Mouse (Mus musculus) intestine, postnatal 0 days (tissue): ENCODE data around the gene Ryr2. TPM values are rescaled to one million over a fixed set of nuclear protein-coding genes. Genes with fewer than 3 reads are reported as not detected.
"Not testable (repeated sequence)": the region's sequence is repeated elsewhere in the genome, so short reads cannot be mapped to it uniquely, and the experiment has no call there.

Experiments used
- ATAC-seq: fragments of 200-750 bp; cut with Nextera tagmentation; 2 replicates; pipeline ENCODE4 v1.8.0; 2017; ENCODE audit warnings: mild to moderate bottlenecking, moderate TSS enrichment, moderate library complexity
- H3K27ac ChIP-seq: fragments of 300-500 bp; sonication (generic); 2 replicates; pipeline ENCODE4 v1.5.1; 2014; ENCODE audit warnings: mild to moderate bottlenecking, low read depth, low read length, moderate library complexity
- H3K27me3 ChIP-seq: fragments of 300-500 bp; sonication (generic); replicated peaks from 2 replicates; pipeline ENCODE4 v1.6.1; 2014; ENCODE audit warnings: low read length, mixed read lengths; ENCODE audit not compliant: control insufficient read depth, insufficient read depth
- H3K36me3 ChIP-seq: fragments of 300-500 bp; sonication (generic); 2 replicates; pipeline ENCODE4 v1.6.1; 2014; ENCODE audit warnings: mild to moderate bottlenecking, moderate library complexity; ENCODE audit not compliant: control insufficient read depth, insufficient read depth
- H3K4me1 ChIP-seq: fragments of 300-500 bp; sonication (generic); replicated peaks from 2 replicates; pipeline ENCODE4 v1.6.1; 2014; ENCODE audit warnings: antibody characterized with exemption, low read length, mixed read lengths; ENCODE audit not compliant: control insufficient read depth, insufficient read depth
- H3K4me2 ChIP-seq: fragments of 300-500 bp; sonication (generic); replicated peaks from 2 replicates; pipeline ENCODE4 v1.6.1; 2014; ENCODE audit warnings: low read depth, mild to moderate bottlenecking, moderate library complexity
- H3K4me3 ChIP-seq: fragments of 300-500 bp; sonication (generic); 2 replicates; pipeline ENCODE4 v1.5.1; 2014; ENCODE audit warnings: low read depth, low read length
- H3K9ac ChIP-seq: fragments of 300-500 bp; sonication (generic); 2 replicates; pipeline ENCODE4 v1.6.1; 2014; ENCODE audit warnings: mild to moderate bottlenecking, low read depth, low read length
- H3K9me3 ChIP-seq: fragments of 300-500 bp; sonication (generic); 2 replicates; pipeline ENCODE4 v1.6.1; 2016; ENCODE audit warnings: mixed run types; ENCODE audit not compliant: control insufficient read depth
- CTCF ChIP-seq: sonication (generic); IDR thresholded peaks from 2 replicates; pipeline ENCODE4 v1.5.1; 2016; ENCODE audit warnings: low read depth, mild to moderate bottlenecking, control low read depth, antibody characterized with exemption, moderate library complexity
- WGBS: fragments of 180-500 bp; shearing (Covaris S2); extraction: QIAGEN DNeasy Blood & Tissue Kit; methylation state at CpG from one replicate; pipeline ENCODE4 v1.1.7; 2014; 5-methylcytosine and 5-hydroxymethylcytosine counted together
- polyA plus RNA-seq: library from polyadenylated mRNA; unstranded; fragments of >200 nt; fragmentation: Nextera tagmentation; extraction: Ambion mirVana; gene quantifications from 2 replicates; pipeline ENCODE4 v1.2.1, GENCODE M21; 2015

The Ryr2 gene
- polyA plus RNA-seq, 1 experiment from 2014 or later: 0.74 TPM

DNA sequence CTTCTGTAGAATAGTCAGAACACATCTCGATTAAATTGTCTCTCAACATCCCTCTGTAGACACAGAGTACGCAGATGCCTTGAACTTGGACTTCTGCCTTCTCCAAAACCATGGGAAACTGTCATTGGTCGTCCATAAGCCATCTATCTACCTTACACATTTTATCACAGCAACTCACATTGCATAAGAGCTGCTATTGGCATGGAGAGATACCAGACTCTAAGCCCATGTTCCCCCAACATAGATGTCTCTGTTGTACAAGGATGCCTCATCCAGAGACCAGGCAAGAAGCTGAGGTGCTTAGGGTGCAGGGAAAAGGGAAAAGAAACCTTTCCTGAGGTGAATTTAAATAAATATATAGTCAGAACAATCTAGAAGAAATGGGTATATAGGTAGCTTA lies 288.0 kb downstream of the Ryr2 start:
- no peak overlapping the region for H3K4me2 ChIP-seq
- 73% methylated on average over 3 of the region's 3 CpGs for WGBS
- H3K4me1 ChIP-seq: no peaks in the 10 kb centered on the region
- H3K9ac ChIP-seq: no peak overlapping the region
- H3K27me3 ChIP-seq: no peaks in the 10 kb centered on the region
- TF ChIP-seq CTCF: no peak
- no peak overlapping the region for H3K27ac ChIP-seq
- H3K36me3 ChIP-seq: no peaks in the 10 kb centered on the region
- ATAC-seq: no peak
- H3K4me3 ChIP-seq: no peak overlapping the region
- H3K9me3 ChIP-seq: no peaks in the 10 kb centered on the region

DNA sequence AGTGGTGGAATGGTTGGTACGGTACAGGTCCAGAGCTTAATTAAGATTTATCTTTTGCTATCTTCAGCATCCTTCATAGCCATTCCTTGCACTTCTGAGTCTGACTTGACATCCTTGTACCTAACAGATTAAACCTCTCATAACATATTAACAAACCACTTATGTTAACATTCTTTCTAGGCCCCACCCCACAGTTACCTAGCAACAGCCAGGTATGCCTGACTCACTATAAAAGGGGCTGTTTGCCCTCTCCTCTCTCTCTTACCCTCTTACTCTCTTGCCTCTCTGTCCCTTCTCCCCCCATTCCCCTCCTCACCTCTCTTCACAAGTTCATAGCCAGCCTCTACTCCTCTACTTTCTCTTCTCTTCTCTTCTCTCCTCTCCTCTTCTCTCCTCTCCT lies 297.4 kb downstream of the Ryr2 start:
- 45% methylated on average over 1 of the region's 1 CpGs for WGBS
- ATAC-seq, H3K27ac ChIP-seq, H3K9me3 ChIP-seq, H3K4me2 ChIP-seq, H3K36me3 ChIP-seq, H3K9ac ChIP-seq, H3K4me3 ChIP-seq, H3K27me3 ChIP-seq, H3K4me1 ChIP-seq: not testable (repeated sequence)

DNA sequence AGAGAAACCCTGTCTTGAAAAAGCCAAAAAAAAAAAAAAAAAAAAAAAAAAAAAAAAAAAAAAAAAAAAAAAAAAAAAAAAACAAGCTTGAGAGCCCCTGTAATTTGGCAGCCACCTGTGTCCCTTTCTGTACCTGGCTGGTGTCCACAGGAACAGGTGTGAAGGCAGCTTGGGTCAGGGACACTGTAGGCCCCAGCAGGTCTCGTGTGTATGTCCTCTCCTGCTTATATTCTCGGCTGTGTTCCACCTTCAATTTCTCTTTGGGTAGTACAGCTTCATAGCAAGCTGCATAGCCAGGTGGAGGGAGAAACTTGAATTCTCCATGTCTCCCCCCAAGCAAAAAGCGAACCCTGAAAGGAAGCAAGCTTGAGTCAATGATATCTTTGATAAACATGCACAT lies 314.2 kb downstream of the Ryr2 start:
- Histone ChIP-seq H3K4me3 (no peak overlapping the region), H3K27me3 (no peaks in the 10 kb centered on the region), H3K36me3 (no peaks in the 10 kb centered on the region), H3K27ac (no peak overlapping the region), H3K9ac (no peak overlapping the region), H3K9me3 (no peaks in the 10 kb centered on the region), H3K4me1 (no peaks in the 10 kb centered on the region), H3K4me2 (no peak overlapping the region)
- no peak for TF ChIP-seq CTCF
- ATAC-seq: no peak
- WGBS: 83% methylated on average over 3 of the region's 3 CpGs

GRCm38 (mm10) chr13:11790536-11790935 lies 316.2 kb downstream of the Ryr2 start:
- Histone ChIP-seq H3K36me3 (no peaks in the 10 kb centered on the region), H3K4me3 (no peak overlapping the region), H3K4me2 (no peak overlapping the region), H3K27me3 (no peaks in the 10 kb centered on the region), H3K9ac (no peak overlapping the region), H3K9me3 (no peaks in the 10 kb centered on the region), H3K4me1 (no peaks in the 10 kb centered on the region), H3K27ac (no peak overlapping the region)
- no peak for ATAC-seq
- no peak for TF ChIP-seq CTCF
- WGBS: 61% methylated on average over 5 of the region's 5 CpGs

GRCm38 (mm10) chr13:11782411-11783155 lies 324.2 kb downstream of the Ryr2 start:
- Histone ChIP-seq H3K27me3 (no peaks in the 10 kb centered on the region), H3K4me1 (no peaks in the 10 kb centered on the region), H3K9me3 (no peaks in the 10 kb centered on the region), H3K9ac (no peak overlapping the region), H3K4me3 (no peak overlapping the region), H3K4me2 (no peak overlapping the region), H3K36me3 (no peaks in the 10 kb centered on the region), H3K27ac (no peak overlapping the region)
- TF ChIP-seq CTCF: no peak
- WGBS: 70% methylated on average over 3 of the region's 3 CpGs
- ATAC-seq: no peak

GRCm38 (mm10) chr13:11781065-11781464 lies 325.7 kb downstream of the Ryr2 start:
- H3K27ac ChIP-seq: no peak overlapping the region
- WGBS: 34% methylated on average over 2 of the region's 2 CpGs
- H3K9ac ChIP-seq: no peak overlapping the region
- no peaks in the 10 kb centered on the region for H3K4me1 ChIP-seq
- TF ChIP-seq CTCF: no peak
- no peak overlapping the region for H3K4me3 ChIP-seq
- H3K36me3 ChIP-seq: no peaks in the 10 kb centered on the region
- no peak overlapping the region for H3K4me2 ChIP-seq
- ATAC-seq: no peak
- H3K9me3 ChIP-seq: no peaks in the 10 kb centered on the region
- H3K27me3 ChIP-seq: no peaks in the 10 kb centered on the region

GRCm38 (mm10) chr13:11777726-11778125 lies 329.0 kb downstream of the Ryr2 start:
- no peak overlapping the region for H3K9ac ChIP-seq
- H3K27me3 ChIP-seq: no peaks in the 10 kb centered on the region
- ATAC-seq: no peak
- H3K36me3 ChIP-seq: no peaks in the 10 kb centered on the region
- WGBS: 89% methylated on average over 6 of the region's 6 CpGs
- H3K27ac ChIP-seq: no peak overlapping the region
- no peak for TF ChIP-seq CTCF
- no peak overlapping the region for H3K4me3 ChIP-seq
- no peaks in the 10 kb centered on the region for H3K4me1 ChIP-seq
- no peak overlapping the region for H3K4me2 ChIP-seq
- no peaks in the 10 kb centered on the region for H3K9me3 ChIP-seq
